Mouse (Mus musculus): ENCODE data around the gene Rpl21. TPM values are rescaled to one million over a fixed set of nuclear protein-coding genes. Genes with fewer than 3 reads are reported as not detected.

Rpl21 gene
- polyA plus RNA-seq, 1 experiment from 2014 or later, result 413 TPM

Other genes with a start within 250 kb of the Rpl21 start
- 13.4 and 22.6 TPM in 2 replicates for gene Gpr12, start 247.7 kb upstream of the Rpl21 start, polyA plus RNA-seq (2014; fragmentation: Nextera tagmentation; extraction: Ambion mirVana)
- 11.2 and 13.1 TPM in 2 replicates for gene Usp12, start 37.9 kb upstream of the Rpl21 start, polyA plus RNA-seq (2014; fragmentation: Nextera tagmentation; extraction: Ambion mirVana)
- gene Rasl11a, start 12.2 kb downstream of the Rpl21 start, polyA plus RNA-seq (2014; fragmentation: Nextera tagmentation; extraction: Ambion mirVana), result 6.9 and 8.2 TPM in 2 replicates
- gene Gtf3a, start 115.8 kb downstream of the Rpl21 start, polyA plus RNA-seq (2014; fragmentation: Nextera tagmentation; extraction: Ambion mirVana), result 102 and 110 TPM in 2 replicates
- gene Mtif3, start 130.9 kb downstream of the Rpl21 start, polyA plus RNA-seq (2014; fragmentation: Nextera tagmentation; extraction: Ambion mirVana), result 30.0 and 32.3 TPM in 2 replicates
- gene Lnx2, start 243.7 kb downstream of the Rpl21 start, polyA plus RNA-seq (2014; fragmentation: Nextera tagmentation; extraction: Ambion mirVana), result 4.1 and 5.2 TPM in 2 replicates
- gene Polr1d, start 244.2 kb downstream of the Rpl21 start, polyA plus RNA-seq (2014; fragmentation: Nextera tagmentation; extraction: Ambion mirVana), result 102 and 107 TPM in 2 replicates